Mouse (Mus musculus) CH12.LX (cell line): ENCODE measurements around the gene Dynll2.

ENCODE experiments used
- CTCF ChIP-seq, 2 experiments: IDR thresholded peaks in 1 of 2; conservative IDR thresholded peaks in 1 of 2; 2 replicates each; pipeline ENCODE4 v1.5.1; 2011 to 2012; ENCODE audit warnings: low read depth in 2 of 2, low read length in 2 of 2, improper control_type of control experiment in 1 of 2, inconsistent platforms in 1 of 2, mild to moderate bottlenecking in 1 of 2, moderate library complexity in 1 of 2
- E2F4 ChIP-seq: IDR thresholded peaks from 2 replicates; pipeline ENCODE4 v1.6.1; 2011; ENCODE audit warnings: low read depth, low read length, improper control_type of control experiment; ENCODE audit not compliant: insufficient replicate concordance
- EP300 ChIP-seq: IDR thresholded peaks from 2 replicates; pipeline ENCODE4 v1.6.1; 2011; ENCODE audit warnings: low read length, improper control_type of control experiment
- MAX ChIP-seq: IDR thresholded peaks from 2 replicates; pipeline ENCODE4 v1.6.1; 2011; ENCODE audit warnings: low read length, improper control_type of control experiment
- MYC ChIP-seq: IDR thresholded peaks from 2 replicates; pipeline ENCODE4 v1.6.1; 2011; ENCODE audit warnings: low read depth, mild to moderate bottlenecking, improper control_type of control experiment, low read length
- POLR2A ChIP-seq: IDR thresholded peaks from 2 replicates; pipeline ENCODE4 v1.6.1; 2011; ENCODE audit warnings: low read depth, mild to moderate bottlenecking, improper control_type of control experiment, low read length
- ZC3H11A ChIP-seq: IDR thresholded peaks from 2 replicates; pipeline ENCODE4 v1.6.1; 2012; ENCODE audit warnings: low read depth, mild to moderate bottlenecking, inconsistent platforms, low read length, improper control_type of control experiment
- ZMIZ1 ChIP-seq: IDR thresholded peaks from 2 replicates; pipeline ENCODE4 v1.6.1; 2012; ENCODE audit warnings: low read depth, mild to moderate bottlenecking, inconsistent platforms, low read length, improper control_type of control experiment

- TF ChIP-seq ZC3H11A (no peak), CTCF (conservative IDR thresholded peaks at IDR 0.05 in 1 of 2, IDR thresholded peaks at IDR 0.05 in 1 of 2; ENCODE audit: low read depth in 2 of 2, low read length in 2 of 2) (no peak), EP300 (no peak), POLR2A (no peak), ZMIZ1 (no peak), MAX (no peak), E2F4 (no peak), MYC (no peak)
These were observed 1.7 kb downstream of the Dynll2 start for GRCm38 (mm10) chr11:87985643-87986042.
